In the genomic region with DNA sequence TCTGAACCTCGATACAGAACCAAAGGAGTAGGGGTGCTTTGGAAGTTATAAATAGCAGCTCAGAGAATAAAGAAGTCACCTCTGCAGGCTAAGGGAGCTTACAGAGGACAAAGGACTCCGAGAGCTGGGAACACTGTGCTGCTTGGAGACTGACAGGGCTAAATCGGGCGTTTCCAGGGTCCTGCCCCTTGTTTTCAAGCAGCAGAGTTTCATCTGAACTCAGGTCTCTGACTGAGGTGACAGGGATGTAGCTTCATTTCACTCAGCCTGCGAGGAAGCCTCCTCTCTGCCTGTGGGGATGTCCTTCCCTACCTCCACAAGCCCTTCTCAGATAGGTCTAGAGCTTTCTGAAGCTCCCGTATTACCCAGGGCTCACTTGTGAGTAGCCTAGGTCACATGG, we compare ENCODE assay signal across 8 mouse cellular contexts.
DNase-seq lines count a peak whose midpoint lies in the region; ATAC-seq and TF ChIP-seq lines count a peak whose summit lies in the region.

No protein-coding gene starts in this region.

- no peak for TF ChIP-seq CTCF in layer of hippocampus, adult 2 months (conservative IDR thresholded peaks at IDR 0.05)

- peaks cover 41% of the 10 kb centered on the region for H3K27me3 ChIP-seq in forebrain, embryonic 10.5 days (ENCODE audit: poor library complexity, severe bottlenecking)
- H3K27me3 ChIP-seq in limb, embryonic 11.5 days (ENCODE audit: control insufficient read depth, insufficient read depth, low read length): no peaks in the 10 kb centered on the region; the same call in 1 of the 2 replicates

- peak overlapping the region; percentile 34; the same call in 1 of the 2 replicates for H3K9ac ChIP-seq in limb, embryonic 11.5 days (ENCODE audit: low read length)

- no peak for DNase-seq in layer of hippocampus, adult 2 months (ENCODE audit: low spot score in 2 of 2)
- DNase-seq in layer of hippocampus, postnatal 25 days (ENCODE audit: extremely low spot score in 1 of 2, low spot score in 1 of 2): no peak
- peak; percentile 66 for DNase-seq in forebrain, embryonic 10.5 days (ENCODE audit: extremely low spot score, low spot score)
- DNase-seq in limb, embryonic 11.5 days (ENCODE audit: low spot score): peak; percentile 60
- DNase-seq in retina, postnatal 1 day: peak; percentile 57
- no peak for DNase-seq in adrenal gland, postnatal 36 days
- no peak for DNase-seq in urinary bladder, postnatal 10 days (ENCODE audit: low spot score)

- 8% methylated on average over 6 of the region's 6 CpGs for WGBS in forebrain, embryonic 10.5 days
- 23% methylated on average over 6 of the region's 6 CpGs for WGBS in limb, embryonic 11.5 days

- no peaks in the 10 kb centered on the region for H3K36me3 ChIP-seq in forebrain, embryonic 10.5 days (replicated peaks)
- no peaks in the 10 kb centered on the region for H3K36me3 ChIP-seq in limb, embryonic 11.5 days (ENCODE audit: control insufficient read depth, insufficient read depth, low read length)

- ATAC-seq in limb, embryonic 11.5 days (ENCODE audit: insufficient number of reproducible peaks, low FRiP score, low TSS enrichment, low read depth): no peak
- ATAC-seq in granulocyte monocyte progenitor cell, adult 5-6 weeks (replicated peaks; ENCODE audit: poor library complexity, severe bottlenecking): no peak

- H3K9me3 ChIP-seq in forebrain, embryonic 10.5 days: no peaks in the 10 kb centered on the region
- H3K9me3 ChIP-seq in limb, embryonic 11.5 days (ENCODE audit: control insufficient read depth, low read length): no peaks in the 10 kb centered on the region

- H3K4me2 ChIP-seq in limb, embryonic 11.5 days (ENCODE audit: low read depth, severe bottlenecking): peak overlapping the region; percentile 41

- H3K4me1 ChIP-seq in forebrain, embryonic 10.5 days: peaks cover 89% of the 10 kb centered on the region
- H3K4me1 ChIP-seq in limb, embryonic 11.5 days (ENCODE audit: control insufficient read depth, insufficient read depth, low read length): peaks cover 14% of the 10 kb centered on the region

- peak overlapping the region; percentile 73 for H3K27ac ChIP-seq in layer of hippocampus, adult 2 months
- H3K27ac ChIP-seq in forebrain, embryonic 10.5 days: peak overlapping the region; percentile 88
- H3K27ac ChIP-seq in limb, embryonic 11.5 days (replicated peaks; ENCODE audit: low read depth, low read length): no peak overlapping the region

- H3K4me3 ChIP-seq in layer of hippocampus, adult 2 months: peak overlapping the region; percentile 42
- peak overlapping the region; percentile 39 for H3K4me3 ChIP-seq in forebrain, embryonic 10.5 days
- H3K4me3 ChIP-seq in limb, embryonic 11.5 days (ENCODE audit: low read depth, low read length): peak overlapping the region; percentile 12; the same call in 1 of the 2 replicates

Comparison
In these comparisons a context has a peak if more than half of its experiments do, and no peak if none do; other contexts are left out.
1. DNase-seq: peak in forebrain, embryonic 10.5 days (single experiment), limb, embryonic 11.5 days (single experiment) and retina, postnatal 1 day (single experiment); none in layer of hippocampus, adult 2 months (0 of 2), layer of hippocampus, postnatal 25 days (0 of 2), adrenal gland, postnatal 36 days (0 of 2) and urinary bladder, postnatal 10 days (single experiment).
2. Peak in every context shown above with its lines, with median percentiles within 50 percentile points of each other: H3K4me3 ChIP-seq.